Mouse (Mus musculus) lung, postnatal 0 days (tissue): ENCODE results near the gene Ccdc38. TPM values are rescaled to one million over a fixed set of nuclear protein-coding genes. Genes with fewer than 3 reads are reported as not detected.

Experiments used
- ATAC-seq: fragments of 200-750 bp; cut with Nextera tagmentation; 2 replicates; pipeline ENCODE4 v1.8.0; 2017; ENCODE audit warnings: moderate library complexity
- DNase-seq: peaks from one replicate; pipeline ENCODE4 v3.0.0-alpha.2; 2016; ENCODE audit warnings: low spot score
- H3K27ac ChIP-seq: fragments of 300-500 bp; sonication (generic); 2 replicates; pipeline ENCODE4 v1.5.1; 2014; ENCODE audit warnings: antibody characterized with exemption, mild to moderate bottlenecking, low read length, mixed read lengths
- H3K27me3 ChIP-seq: fragments of 300-500 bp; sonication (generic); replicated peaks from 2 replicates; pipeline ENCODE4 v1.6.1; 2014; ENCODE audit warnings: low read length, mixed read lengths; ENCODE audit not compliant: insufficient read depth
- H3K36me3 ChIP-seq: fragments of 300-500 bp; sonication (generic); 2 replicates; pipeline ENCODE4 v1.6.1; 2014; ENCODE audit warnings: low read length, mixed read lengths; ENCODE audit not compliant: insufficient read depth
- H3K4me1 ChIP-seq: fragments of 300-500 bp; sonication (generic); 2 replicates; pipeline ENCODE4 v1.6.1; 2014; ENCODE audit warnings: antibody characterized with exemption, low read depth, low read length, mixed read lengths; ENCODE audit not compliant: insufficient read depth
- H3K4me2 ChIP-seq: fragments of 300-500 bp; sonication (generic); replicated peaks from 2 replicates; pipeline ENCODE4 v1.6.1; 2014; ENCODE audit warnings: low read depth, mild to moderate bottlenecking, low read length, moderate library complexity, mixed read lengths
- H3K4me3 ChIP-seq: fragments of 300-500 bp; sonication (generic); 2 replicates; pipeline ENCODE4 v1.5.1; 2014; ENCODE audit warnings: low read depth, low read length
- H3K9ac ChIP-seq: fragments of 300-500 bp; sonication (generic); replicated peaks from 2 replicates; pipeline ENCODE4 v1.6.1; 2014; ENCODE audit warnings: low read depth, mild to moderate bottlenecking
- H3K9me3 ChIP-seq: fragments of 300-500 bp; sonication (generic); 2 replicates; pipeline ENCODE4 v1.6.1; 2016; ENCODE audit warnings: low read length, mixed read lengths
- CTCF ChIP-seq: IDR thresholded peaks from 2 replicates; pipeline ENCODE4 v1.5.1; 2016; ENCODE audit warnings: antibody characterized with exemption, mild to moderate bottlenecking
- EP300 ChIP-seq: IDR thresholded peaks from 2 replicates; pipeline ENCODE4 v1.6.1; 2016; ENCODE audit warnings: antibody characterized with exemption, mild to moderate bottlenecking, control low read depth
- WGBS: fragments of 180-500 bp; shearing (Covaris S2); extraction: QIAGEN DNeasy Blood & Tissue Kit; methylation state at CpG from one replicate; pipeline ENCODE4 v1.1.7; 2014; 5-methylcytosine and 5-hydroxymethylcytosine counted together
- polyA plus RNA-seq: library from polyadenylated mRNA; unstranded; fragments of >200 nt; fragmentation: Nextera tagmentation; extraction: Ambion mirVana; gene quantifications from 2 replicates; pipeline ENCODE4 v1.2.1, GENCODE M21; 2015

Gene Ccdc38
- polyA plus RNA-seq, 1 experiment from 2014 or later: 0.13 TPM

GRCm38 (mm10) chr10:93525329-93525728, 15.1 kb upstream of the Ccdc38 start:
- H3K27ac ChIP-seq: no peak overlapping the region
- no peak for ATAC-seq
- no peaks in the 10 kb centered on the region for H3K9me3 ChIP-seq
- no peak for TF ChIP-seq CTCF
- TF ChIP-seq EP300: no peak
- 65% methylated on average over 1 of the region's 1 CpGs for WGBS
- DNase-seq: no peak
- no peaks in the 10 kb centered on the region for H3K27me3 ChIP-seq
- H3K4me2 ChIP-seq: no peak overlapping the region
- no peaks in the 10 kb centered on the region for H3K4me1 ChIP-seq
- H3K36me3 ChIP-seq: no peaks in the 10 kb centered on the region
- H3K9ac ChIP-seq: no peak overlapping the region
- H3K4me3 ChIP-seq: no peak overlapping the region

GRCm38 (mm10) chr10:93538287-93538686, 2.1 kb upstream of the Ccdc38 start:
- H3K27ac ChIP-seq: no peak overlapping the region
- no peak for TF ChIP-seq EP300
- no peak for TF ChIP-seq CTCF
- ATAC-seq: no peak

GRCm38 (mm10) chr10:93538818-93539217, 1.6 kb upstream of the Ccdc38 start:
- H3K36me3 ChIP-seq: no peaks in the 10 kb centered on the region
- TF ChIP-seq EP300 (no peak), CTCF (no peak)
- peaks cover 4% of the 10 kb centered on the region; the same call in 1 of the 2 replicates for H3K4me1 ChIP-seq
- no peak overlapping the region for H3K4me3 ChIP-seq
- DNase-seq (no peak), ATAC-seq (no peak)
- WGBS: 50% methylated on average over 6 of the region's 6 CpGs
- no peak overlapping the region for H3K9ac ChIP-seq
- H3K27ac ChIP-seq: no peak overlapping the region
- no peak overlapping the region for H3K4me2 ChIP-seq
- H3K9me3 ChIP-seq: no peaks in the 10 kb centered on the region
- no peaks in the 10 kb centered on the region for H3K27me3 ChIP-seq

More at GRCm38 (mm10) chr10:93538287-93538686, 2.1 kb upstream of the Ccdc38 start:
- DNase-seq: no peak
- no peaks in the 10 kb centered on the region for H3K9me3 ChIP-seq
- no peak overlapping the region for H3K4me2 ChIP-seq
- no peaks in the 10 kb centered on the region for H3K36me3 ChIP-seq
- H3K4me1 ChIP-seq: peaks cover 4% of the 10 kb centered on the region; the same call in 1 of the 2 replicates
- H3K4me3 ChIP-seq: no peak overlapping the region
- no peaks in the 10 kb centered on the region for H3K27me3 ChIP-seq
- 59% methylated on average over 2 of the region's 2 CpGs for WGBS
- no peak overlapping the region for H3K9ac ChIP-seq

- WGBS: 2% methylated on average over 35 of the region's 35 CpGs
- TF ChIP-seq CTCF (peak; percentile 96), EP300 (no peak)
- DNase-seq: peak; percentile 94
- no peaks in the 10 kb centered on the region for H3K9me3 ChIP-seq
- H3K27me3 ChIP-seq: no peaks in the 10 kb centered on the region
- no peaks in the 10 kb centered on the region for H3K36me3 ChIP-seq
- peak within 1 kb of the TSS; percentile 61 for H3K4me2 ChIP-seq
- ATAC-seq: peak; percentile 99
- H3K27ac ChIP-seq: no peak within 1 kb of the TSS
- H3K4me3 ChIP-seq: peak within 1 kb of the TSS; percentile 36
- H3K4me1 ChIP-seq: peaks cover 4% of the 10 kb centered on the region; the same call in 1 of the 2 replicates
- 0 out of 2 replicates have a peak within 1 kb of the TSS, but pooled peaks have one; percentile 13 for H3K9ac ChIP-seq
Observed at GRCm38 (mm10) chr10:93539775-93540430, 529 bp upstream of the Ccdc38 start, which contains the start of gene Amdhd1. TSS of gene Amdhd1 (minus strand) at chr10:93540033.

GRCm38 (mm10) chr10:93541585-93541984, 1.2 kb downstream of the Ccdc38 start:
- Histone ChIP-seq H3K9me3 (no peaks in the 10 kb centered on the region), H3K4me1 (peaks cover 4% of the 10 kb centered on the region; the same call in 1 of the 2 replicates), H3K36me3 (no peaks in the 10 kb centered on the region), H3K9ac (no peak overlapping the region), H3K4me3 (no peak overlapping the region), H3K4me2 (no peak overlapping the region), H3K27ac (no peak overlapping the region), H3K27me3 (no peaks in the 10 kb centered on the region)
- 69% methylated on average over 1 of the region's 1 CpGs for WGBS
- DNase-seq (no peak), ATAC-seq (no peak)
- TF ChIP-seq CTCF (no peak), EP300 (no peak)

GRCm38 (mm10) chr10:93542356-93542755, 1.9 kb downstream of the Ccdc38 start:
- Histone ChIP-seq H3K4me3 (no peak overlapping the region), H3K9ac (no peak overlapping the region), H3K4me2 (no peak overlapping the region), H3K9me3 (no peaks in the 10 kb centered on the region), H3K36me3 (no peaks in the 10 kb centered on the region), H3K27me3 (no peaks in the 10 kb centered on the region), H3K27ac (no peak overlapping the region), H3K4me1 (peaks cover 4% of the 10 kb centered on the region; the same call in 1 of the 2 replicates)
- WGBS: 33% methylated on average over 4 of the region's 4 CpGs
- no peak for TF ChIP-seq EP300
- no peak for TF ChIP-seq CTCF
- no peak for ATAC-seq
- no peak for DNase-seq
